Mouse (Mus musculus): ENCODE data around the gene Dhrs13. TPM values are rescaled to one million over a fixed set of nuclear protein-coding genes. Genes with fewer than 3 reads are reported as not detected.

The Dhrs13 gene
- polyA plus RNA-seq, 1 experiment from 2014 or later, result 19.7 TPM

DNA sequence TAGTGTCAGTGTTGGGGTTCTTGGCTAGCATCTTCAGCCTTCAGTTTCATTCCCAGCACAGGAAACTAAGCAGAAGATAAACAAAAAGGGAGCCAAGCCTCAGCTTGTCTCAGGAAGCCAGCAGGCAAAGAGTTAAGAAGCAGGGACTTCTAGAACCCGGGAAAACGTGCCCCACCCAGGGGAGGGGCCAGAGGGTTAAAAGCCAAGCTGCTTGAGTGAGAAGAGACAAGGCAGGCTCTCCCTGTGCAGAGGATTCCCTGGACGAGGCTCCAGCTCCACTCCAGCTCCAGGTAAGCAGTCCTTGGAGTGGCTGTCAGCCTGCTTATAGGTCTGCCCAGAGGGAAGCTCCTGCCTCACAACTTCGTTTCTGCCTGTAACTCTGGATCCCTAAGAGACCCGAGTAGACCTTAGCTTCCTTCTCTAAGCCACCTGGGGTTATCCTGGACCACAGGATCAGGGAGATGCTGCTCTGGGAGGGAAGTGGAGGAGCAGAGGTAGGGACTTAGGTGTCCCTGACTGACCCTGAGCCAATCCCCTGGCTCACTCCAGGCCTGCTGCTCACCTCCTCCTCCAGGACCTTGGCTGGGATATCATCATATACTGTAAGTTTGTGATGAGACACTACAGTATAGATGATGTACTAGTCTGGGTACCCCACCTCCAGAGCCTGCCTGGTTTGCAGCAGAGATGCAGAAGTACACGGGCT is 40.5 kb downstream of the Dhrs13 start:
- Histone ChIP-seq H3K27ac (replicated peaks) (no peak overlapping the region), H3K36me3 (peaks cover 55% of the 10 kb centered on the region), H3K4me2 (replicated peaks) (no peak overlapping the region), H3K27me3 (no peaks in the 10 kb centered on the region), H3K9me3 (replicated peaks) (no peaks in the 10 kb centered on the region), H3K9ac (peak overlapping the region; percentile 13; the same call in 1 of the 2 replicates), H3K4me3 (replicated peaks) (no peak overlapping the region), H3K4me1 (no peaks in the 10 kb centered on the region)
- no peak for ATAC-seq (ENCODE audit: insufficient number of reproducible peaks, low FRiP score, low TSS enrichment, low read depth)
- WGBS, result 27% methylated on average over 6 of the region's 6 CpGs

DNA sequence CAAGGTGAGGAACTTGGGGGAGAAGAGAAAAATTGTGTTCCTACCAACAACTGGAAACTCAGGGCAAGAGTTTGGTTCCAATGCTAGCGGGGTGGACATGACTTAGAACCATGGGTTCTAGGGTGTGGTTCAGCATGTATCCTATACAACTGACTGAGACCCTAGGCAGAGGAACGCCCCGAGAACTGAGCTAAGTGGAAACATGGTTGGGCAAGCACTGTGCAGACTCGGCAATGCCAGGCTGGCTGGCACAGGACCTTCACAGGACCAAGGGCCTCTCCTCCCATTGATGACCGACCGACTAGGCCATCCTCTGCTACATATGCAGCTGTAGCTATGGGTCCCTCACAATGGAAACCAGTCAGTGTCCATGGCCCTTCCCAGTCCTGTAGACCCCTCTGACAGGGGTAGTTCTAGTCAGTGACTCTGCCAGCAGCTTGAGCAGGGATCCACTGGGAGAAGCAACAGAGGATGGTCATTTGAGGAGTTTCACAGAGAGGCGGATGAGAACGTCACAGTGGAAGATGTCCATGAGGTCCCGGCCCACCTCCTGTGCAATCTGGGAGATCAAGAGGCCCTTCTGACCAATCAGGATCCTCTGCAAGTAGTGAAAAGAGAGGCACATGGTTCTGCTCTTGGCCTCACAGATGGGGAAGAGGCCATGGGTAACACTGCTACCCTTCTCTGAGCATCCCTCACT is 41.6 kb downstream of the Dhrs13 start:
- Histone ChIP-seq H3K4me2 (replicated peaks) (no peak overlapping the region), H3K9me3 (replicated peaks) (no peaks in the 10 kb centered on the region), H3K27me3 (no peaks in the 10 kb centered on the region), H3K36me3 (peaks cover 62% of the 10 kb centered on the region), H3K9ac (no peak overlapping the region), H3K27ac (replicated peaks) (no peak overlapping the region), H3K4me3 (replicated peaks) (no peak overlapping the region), H3K4me1 (no peaks in the 10 kb centered on the region)
- 88% methylated on average over 9 of the region's 9 CpGs for WGBS
- no peak for ATAC-seq (ENCODE audit: insufficient number of reproducible peaks, low FRiP score, low TSS enrichment, low read depth)

- Histone ChIP-seq H3K27me3 (no peaks in the 10 kb centered on the region), H3K36me3 (peaks cover 62% of the 10 kb centered on the region), H3K9ac (no peak overlapping the region), H3K4me3 (replicated peaks) (no peak overlapping the region), H3K4me1 (peaks cover 5% of the 10 kb centered on the region; the same call in 1 of the 2 replicates), H3K27ac (replicated peaks) (no peak overlapping the region), H3K9me3 (replicated peaks) (no peaks in the 10 kb centered on the region), H3K4me2 (replicated peaks) (no peak overlapping the region)
- 90% methylated on average over 2 of the region's 2 CpGs for WGBS
- ATAC-seq (ENCODE audit: insufficient number of reproducible peaks, low FRiP score, low TSS enrichment, low read depth), result no peak
Measured at GRCm38 (mm10) chr11:78074277-78074652, 42.2 kb downstream of the Dhrs13 start.

DNA sequence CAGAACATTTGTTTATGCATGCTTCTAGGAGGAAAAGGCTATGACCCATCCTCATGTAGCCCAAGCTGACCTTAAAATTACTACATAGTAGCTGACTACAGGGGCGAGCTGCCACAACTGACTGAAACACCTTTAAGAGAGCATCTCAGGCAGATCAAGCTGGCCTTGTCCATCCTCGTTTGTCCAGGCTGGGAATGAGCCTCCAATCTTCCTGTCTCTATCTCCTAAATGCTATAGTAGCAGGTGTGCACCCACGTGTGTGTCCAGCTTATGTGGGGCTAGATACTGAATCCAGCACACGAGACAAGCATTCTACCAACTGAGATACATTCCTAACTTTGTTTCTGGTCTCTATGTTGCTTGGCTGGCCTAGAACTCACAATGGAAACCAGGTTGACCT is 42.6 kb downstream of the Dhrs13 start:
- H3K27me3 ChIP-seq, result no peaks in the 10 kb centered on the region
- 88% methylated on average over 4 of the region's 4 CpGs for WGBS
- H3K36me3 ChIP-seq, result peaks cover 62% of the 10 kb centered on the region
- ATAC-seq (ENCODE audit: insufficient number of reproducible peaks, low FRiP score, low TSS enrichment, low read depth), result no peak
- no peak overlapping the region for H3K27ac ChIP-seq (replicated peaks)
- no peak overlapping the region for H3K4me2 ChIP-seq (replicated peaks)
- peaks cover 9% of the 10 kb centered on the region; the same call in 1 of the 2 replicates for H3K4me1 ChIP-seq
- H3K4me3 ChIP-seq (replicated peaks), result no peak overlapping the region
- H3K9ac ChIP-seq, result no peak overlapping the region
- H3K9me3 ChIP-seq (replicated peaks), result no peaks in the 10 kb centered on the region

DNA sequence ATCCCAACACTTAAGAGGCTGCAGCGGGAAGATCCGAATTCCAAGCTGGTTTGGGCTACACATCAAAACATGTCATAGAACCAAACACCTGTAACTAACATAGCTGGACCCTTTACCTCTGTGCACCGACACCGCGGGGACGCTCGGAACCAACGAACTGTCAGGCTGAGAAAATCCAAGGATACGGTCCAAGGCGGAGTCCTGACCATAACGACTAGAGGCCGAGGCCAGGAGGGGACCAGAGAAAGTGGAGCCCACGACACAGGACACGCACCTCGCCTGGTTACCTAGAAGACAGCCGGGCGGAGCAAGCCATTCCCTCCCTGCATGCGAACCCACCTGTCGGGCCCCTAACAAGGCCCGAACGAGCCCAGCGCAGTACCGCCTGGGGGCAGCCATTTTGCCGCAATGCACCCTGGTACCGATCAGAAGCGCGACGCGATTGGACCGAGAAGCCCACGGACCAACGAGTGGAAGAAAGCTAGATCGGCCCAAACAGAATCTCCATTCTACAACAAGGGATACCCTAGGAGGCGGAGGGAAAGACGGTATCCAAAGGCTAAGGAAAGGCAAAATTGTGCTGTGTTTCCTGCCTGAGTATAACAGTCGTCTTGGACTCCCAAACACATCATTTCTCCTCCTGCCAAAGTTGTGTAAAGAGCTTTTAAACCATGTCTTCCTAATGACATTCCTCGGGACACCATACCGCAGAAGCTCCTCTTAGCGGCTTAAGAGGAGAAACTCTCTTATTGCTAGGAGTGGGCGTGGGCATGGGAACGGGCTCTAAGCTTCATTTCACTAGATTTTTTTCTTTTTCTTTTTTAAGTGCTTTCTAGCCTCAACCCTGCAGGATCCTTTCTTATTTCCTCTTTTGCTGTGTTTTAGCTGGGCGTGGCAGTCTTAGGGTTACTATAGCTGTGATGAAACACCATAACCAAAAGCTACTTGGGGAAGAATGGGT is 48.2 kb downstream of the Dhrs13 start, which contains the start of gene Eral1:
TSS of gene Eral1 (minus strand) at position 423 of the 961 bp plus-strand sequence.
- H3K4me2 ChIP-seq (replicated peaks), result peak within 1 kb of the TSS; percentile 79
- ATAC-seq (ENCODE audit: insufficient number of reproducible peaks, low FRiP score, low TSS enrichment, low read depth), result peak; percentile 95
- WGBS, result 1% methylated on average over 42 of the region's 42 CpGs
- H3K27ac ChIP-seq (replicated peaks), result peak within 1 kb of the TSS; percentile 86
- peaks cover 13% of the 10 kb centered on the region for H3K4me1 ChIP-seq
- H3K9ac ChIP-seq, result peak within 1 kb of the TSS; percentile 78
- peak within 1 kb of the TSS; percentile 78 for H3K4me3 ChIP-seq (replicated peaks)
- no peaks in the 10 kb centered on the region for H3K27me3 ChIP-seq
- peaks cover 29% of the 10 kb centered on the region for H3K36me3 ChIP-seq
- no peaks in the 10 kb centered on the region for H3K9me3 ChIP-seq (replicated peaks)

- 22% methylated on average over 1 of the region's 1 CpGs for WGBS
- Histone ChIP-seq H3K4me2 (replicated peaks) (no peak overlapping the region), H3K27me3 (no peaks in the 10 kb centered on the region), H3K9me3 (replicated peaks) (no peaks in the 10 kb centered on the region), H3K27ac (replicated peaks) (no peak overlapping the region), H3K4me1 (peaks cover 13% of the 10 kb centered on the region), H3K36me3 (no peaks in the 10 kb centered on the region), H3K4me3 (replicated peaks) (no peak overlapping the region), H3K9ac (no peak overlapping the region)
- ATAC-seq (ENCODE audit: insufficient number of reproducible peaks, low FRiP score, low TSS enrichment, low read depth), result no peak
Measured at GRCm38 (mm10) chr11:78083595-78083994, 51.5 kb downstream of the Dhrs13 start.

DNA sequence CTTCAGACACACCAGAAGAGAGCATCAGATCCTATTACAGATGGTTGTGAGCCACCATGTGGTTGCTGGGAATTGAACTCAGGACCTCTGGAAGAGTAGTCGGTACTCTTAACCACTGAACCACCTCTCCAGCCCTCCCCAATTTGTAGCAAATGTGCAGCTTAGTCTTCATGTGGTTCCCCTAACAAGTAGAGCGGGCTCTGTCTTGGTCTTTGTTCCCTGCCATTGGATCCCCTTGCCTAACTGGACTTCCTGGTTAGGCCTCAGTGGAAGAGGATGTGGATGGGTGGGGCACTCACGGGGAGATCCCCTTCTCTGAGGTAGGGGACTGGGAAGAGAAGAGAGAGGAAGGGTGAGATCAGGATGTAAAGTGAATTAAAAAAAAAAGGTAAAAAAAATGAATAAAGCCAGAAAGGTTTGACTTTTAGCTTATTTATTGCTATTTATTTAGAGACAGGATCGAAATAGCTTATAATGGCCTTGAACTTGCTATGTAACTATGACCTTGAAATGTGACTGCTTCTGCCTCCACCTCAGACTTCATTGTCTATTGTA is 54.9 kb downstream of the Dhrs13 start:
- Histone ChIP-seq H3K9me3 (replicated peaks) (no peaks in the 10 kb centered on the region), H3K4me2 (replicated peaks) (no peak overlapping the region), H3K36me3 (no peaks in the 10 kb centered on the region), H3K4me1 (no peaks in the 10 kb centered on the region), H3K4me3 (replicated peaks) (no peak overlapping the region), H3K9ac (no peak overlapping the region), H3K27me3 (no peaks in the 10 kb centered on the region), H3K27ac (replicated peaks) (no peak overlapping the region)
- 72% methylated on average over 4 of the region's 4 CpGs for WGBS
- no peak for ATAC-seq (ENCODE audit: insufficient number of reproducible peaks, low FRiP score, low TSS enrichment, low read depth)

MicroRNAs encoded within 50 kb of the gene (microRNA counts, 519-probe panel; counts per million panel counts)
- microRNA mmu-miR-144, result 3,494 counts per million, percentile 82 among the panel's probes with 10 or more counts
- 3,108 counts per million, percentile 75 among the panel's probes with 10 or more counts for microRNA mmu-miR-451

Small RNA genes lying within 50 kb of the gene (microRNA-seq; reads per million reads assigned to microRNA genes)
- gene Mir144 (ENCODE audit: borderline number of aligned reads), result 51.6 reads per million, percentile 47 among the genes with 10 or more reads in this experiment
- gene Mir451a (ENCODE audit: borderline number of aligned reads), result not detected
- not detected for gene Mir451b (ENCODE audit: borderline number of aligned reads)

Other genes with a start within 250 kb of the Dhrs13 start
- 1.3 and 1.4 TPM in 2 replicates for gene Gm10277, start 244.5 kb upstream of the Dhrs13 start, polyA plus RNA-seq (2015; fragmentation: Nextera tagmentation; extraction: Ambion mirVana)
- gene Pipox, start 138.2 kb upstream of the Dhrs13 start, polyA plus RNA-seq (2015; fragmentation: Nextera tagmentation; extraction: Ambion mirVana), result 0.45 and 1.0 TPM in 2 replicates
- gene Sez6, start 101.5 kb upstream of the Dhrs13 start, polyA plus RNA-seq (2015; fragmentation: Nextera tagmentation; extraction: Ambion mirVana), result 0.60 and 1.3 TPM in 2 replicates
- 16.8 and 18.4 TPM in 2 replicates for gene Phf12, start 49.5 kb upstream of the Dhrs13 start, polyA plus RNA-seq (2015; fragmentation: Nextera tagmentation; extraction: Ambion mirVana)
- gene Flot2, start 5.7 kb downstream of the Dhrs13 start, polyA plus RNA-seq (2015; fragmentation: Nextera tagmentation; extraction: Ambion mirVana), result 65.5 and 65.7 TPM in 2 replicates
- 33.3 and 33.6 TPM in 2 replicates for gene Eral1, start 48.1 kb downstream of the Dhrs13 start, polyA plus RNA-seq (2015; fragmentation: Nextera tagmentation; extraction: Ambion mirVana)
- 14.4 and 17.3 TPM in 2 replicates for gene Fam222b, start 62.4 kb downstream of the Dhrs13 start, polyA plus RNA-seq (2015; fragmentation: Nextera tagmentation; extraction: Ambion mirVana)
- 83.1 and 89.3 TPM in 2 replicates for gene Traf4, start 133.3 kb downstream of the Dhrs13 start, polyA plus RNA-seq (2015; fragmentation: Nextera tagmentation; extraction: Ambion mirVana)
- 17.3 and 18.4 TPM in 2 replicates for gene Nek8, start 144.4 kb downstream of the Dhrs13 start, polyA plus RNA-seq (2015; fragmentation: Nextera tagmentation; extraction: Ambion mirVana)
- 30.3 and 32.8 TPM in 2 replicates for gene Tlcd1, start 144.4 kb downstream of the Dhrs13 start, polyA plus RNA-seq (2015; fragmentation: Nextera tagmentation; extraction: Ambion mirVana)
- 1,371 and 1,410 TPM in 2 replicates for gene Rpl23a, start 151.3 kb downstream of the Dhrs13 start, polyA plus RNA-seq (2015; fragmentation: Nextera tagmentation; extraction: Ambion mirVana)
- 164 and 171 TPM in 2 replicates for gene Rab34, start 156.2 kb downstream of the Dhrs13 start, polyA plus RNA-seq (2015; fragmentation: Nextera tagmentation; extraction: Ambion mirVana)
- 3.1 and 4.7 TPM in 2 replicates for gene Proca1, start 161.1 kb downstream of the Dhrs13 start, polyA plus RNA-seq (2015; fragmentation: Nextera tagmentation; extraction: Ambion mirVana)
- 95.5 and 105 TPM in 2 replicates for gene Sdf2, start 213.5 kb downstream of the Dhrs13 start, polyA plus RNA-seq (2015; fragmentation: Nextera tagmentation; extraction: Ambion mirVana)
- 27.8 and 28.5 TPM in 2 replicates for gene Supt6, start 213.7 kb downstream of the Dhrs13 start, polyA plus RNA-seq (2015; fragmentation: Nextera tagmentation; extraction: Ambion mirVana)
- 63.8 and 74.0 TPM in 2 replicates for gene 2610507B11Rik, start 229.5 kb downstream of the Dhrs13 start, polyA plus RNA-seq (2015; fragmentation: Nextera tagmentation; extraction: Ambion mirVana)

All from embryonic facial prominence, embryonic 15.5 days (tissue).